Mouse (Mus musculus) hindbrain, postnatal 0 days (tissue): Measurements from ENCODE around the gene Gimap7. TPM values are rescaled to one million over a fixed set of nuclear protein-coding genes. Genes with fewer than 3 reads are reported as not detected.

Source experiments
- ATAC-seq: fragments of 200-750 bp; cut with Nextera tagmentation; 2 replicates; pipeline ENCODE4 v1.8.0; 2017; ENCODE audit warnings: mild to moderate bottlenecking, moderate TSS enrichment, moderate library complexity
- DNase-seq: peaks from one replicate; pipeline ENCODE4 v3.0.0-alpha.2; 2015; ENCODE audit warnings: low spot score
- H3K27ac ChIP-seq: fragments of 300-500 bp; sonication (generic); 2 replicates; pipeline ENCODE4 v1.5.1; 2014; ENCODE audit warnings: mild to moderate bottlenecking
- H3K27me3 ChIP-seq: fragments of 300-500 bp; sonication (generic); 2 replicates; pipeline ENCODE4 v1.6.1; 2014; ENCODE audit warnings: low read length, mixed read lengths; ENCODE audit not compliant: insufficient read depth
- H3K36me3 ChIP-seq: fragments of 300-500 bp; sonication (generic); 2 replicates; pipeline ENCODE4 v1.6.1; 2014; ENCODE audit warnings: low read length, mixed read lengths; ENCODE audit not compliant: insufficient read depth
- H3K4me1 ChIP-seq: fragments of 300-500 bp; sonication (generic); 2 replicates; pipeline ENCODE4 v1.6.1; 2014; ENCODE audit warnings: antibody characterized with exemption, low read length, mixed read lengths; ENCODE audit not compliant: insufficient read depth
- H3K4me2 ChIP-seq: fragments of 300-500 bp; sonication (generic); 2 replicates; pipeline ENCODE4 v1.6.1; 2014; ENCODE audit warnings: low read depth, mild to moderate bottlenecking, low read length, moderate library complexity, mixed read lengths
- H3K4me3 ChIP-seq: fragments of 300-500 bp; sonication (generic); 2 replicates; pipeline ENCODE4 v1.5.1; 2014; ENCODE audit warnings: low read length
- H3K9ac ChIP-seq: fragments of 300-500 bp; sonication (generic); replicated peaks from 2 replicates; pipeline ENCODE4 v1.6.1; 2014; ENCODE audit warnings: mild to moderate bottlenecking, low read length, moderate library complexity, mixed read lengths
- H3K9me3 ChIP-seq: fragments of 300-500 bp; sonication (generic); 2 replicates; pipeline ENCODE4 v1.6.1; 2016; ENCODE audit warnings: low read length, mixed read lengths
- CTCF ChIP-seq: IDR thresholded peaks from 2 replicates; pipeline ENCODE4 v1.5.1; 2016; ENCODE audit warnings: antibody characterized with exemption, control low read depth, low read depth
- WGBS: fragments of 180-500 bp; shearing (Covaris S2); extraction: QIAGEN DNeasy Blood & Tissue Kit; methylation state at CpG from one replicate; pipeline ENCODE4 v1.1.7; 2014; 5-methylcytosine and 5-hydroxymethylcytosine counted together
- polyA plus RNA-seq: library from polyadenylated mRNA; unstranded; fragments of >200 nt; fragmentation: Nextera tagmentation; extraction: Ambion mirVana; gene quantifications from 2 replicates; pipeline ENCODE4 v1.2.1, GENCODE M21; 2015
- total RNA-seq: library from RNA; depleted of rRNA; stranded (reverse); fragments of >200 nt; gene quantifications from 2 replicates; pipeline ENCODE4 v1.2.3, GENCODE M21; 2014

The Gimap7 gene
- total and polyA plus RNA-seq, 2 experiments from 2014 or later: not detected

GRCm38 (mm10) chr6:48684319-48684718, 34.1 kb upstream of the Gimap7 start, which contains the start of gene Gimap4:
TSS of gene Gimap4 (plus strand) at chr6:48684549.
- Histone ChIP-seq H3K9ac (no peak within 1 kb of the TSS), H3K27me3 (no peaks in the 10 kb centered on the region; the same call in 1 of the 2 replicates), H3K4me2 (no peak within 1 kb of the TSS), H3K36me3 (no peaks in the 10 kb centered on the region), H3K9me3 (no peaks in the 10 kb centered on the region), H3K27ac (no peak within 1 kb of the TSS), H3K4me3 (no peak within 1 kb of the TSS), H3K4me1 (no peaks in the 10 kb centered on the region)
- WGBS: 79% methylated on average over 5 of the region's 5 CpGs
- no peak for DNase-seq
- no peak for TF ChIP-seq CTCF
- no peak for ATAC-seq

- ATAC-seq: no peak
- WGBS: 57% methylated on average over 4 of the region's 4 CpGs
- H3K9ac ChIP-seq: no peak overlapping the region
- no peak overlapping the region for H3K4me3 ChIP-seq
- no peak for TF ChIP-seq CTCF
- H3K27me3 ChIP-seq: no peaks in the 10 kb centered on the region; the same call in 1 of the 2 replicates
- H3K4me1 ChIP-seq: no peaks in the 10 kb centered on the region
- no peak overlapping the region for H3K27ac ChIP-seq
- DNase-seq: no peak
- H3K36me3 ChIP-seq: no peaks in the 10 kb centered on the region
- no peaks in the 10 kb centered on the region for H3K9me3 ChIP-seq
- H3K4me2 ChIP-seq: no peak overlapping the region
These were observed 33.6 kb upstream of the Gimap7 start for GRCm38 (mm10) chr6:48684806-48685205.

- Histone ChIP-seq H3K27ac (no peak overlapping the region), H3K4me2 (no peak overlapping the region), H3K27me3 (no peaks in the 10 kb centered on the region; the same call in 1 of the 2 replicates), H3K9ac (no peak overlapping the region), H3K9me3 (no peaks in the 10 kb centered on the region), H3K36me3 (no peaks in the 10 kb centered on the region), H3K4me3 (no peak overlapping the region), H3K4me1 (no peaks in the 10 kb centered on the region)
- no peak for TF ChIP-seq CTCF
- DNase-seq: no peak
- 79% methylated on average over 2 of the region's 2 CpGs for WGBS
- no peak for ATAC-seq
These were observed 33.2 kb upstream of the Gimap7 start for GRCm38 (mm10) chr6:48685251-48685650.

- 80% methylated on average over 7 of the region's 7 CpGs for WGBS
- no peaks in the 10 kb centered on the region for H3K4me1 ChIP-seq
- TF ChIP-seq CTCF: no peak
- H3K36me3 ChIP-seq: no peaks in the 10 kb centered on the region
- H3K27ac ChIP-seq: no peak overlapping the region
- H3K27me3 ChIP-seq: no peaks in the 10 kb centered on the region; the same call in 1 of the 2 replicates
- H3K9ac ChIP-seq: no peak overlapping the region
- no peak overlapping the region for H3K4me2 ChIP-seq
- H3K9me3 ChIP-seq: no peaks in the 10 kb centered on the region
- ATAC-seq (no peak), DNase-seq (no peak)
- no peak overlapping the region for H3K4me3 ChIP-seq
These were observed 32.4 kb upstream of the Gimap7 start for GRCm38 (mm10) chr6:48685694-48686665.

- WGBS: 71% methylated on average over 2 of the region's 2 CpGs
- no peaks in the 10 kb centered on the region for H3K36me3 ChIP-seq
- no peak overlapping the region for H3K4me3 ChIP-seq
These were observed 31.3 kb upstream of the Gimap7 start for GRCm38 (mm10) chr6:48687077-48687476.

GRCm38 (mm10) chr6:48689320-48689719, 29.1 kb upstream of the Gimap7 start:
- no peak for TF ChIP-seq CTCF
- Histone ChIP-seq H3K9ac (no peak overlapping the region), H3K9me3 (no peaks in the 10 kb centered on the region), H3K27ac (no peak overlapping the region), H3K27me3 (no peaks in the 10 kb centered on the region; the same call in 1 of the 2 replicates), H3K4me2 (no peak overlapping the region), H3K36me3 (no peaks in the 10 kb centered on the region), H3K4me3 (no peak overlapping the region), H3K4me1 (no peaks in the 10 kb centered on the region)
- ATAC-seq (no peak), DNase-seq (no peak)
- WGBS: 94% methylated on average over 2 of the region's 2 CpGs

More at GRCm38 (mm10) chr6:48687077-48687476, 31.3 kb upstream of the Gimap7 start:
- no peaks in the 10 kb centered on the region for H3K9me3 ChIP-seq
- DNase-seq (no peak), ATAC-seq (no peak)
- no peak overlapping the region for H3K27ac ChIP-seq
- H3K4me1 ChIP-seq: no peaks in the 10 kb centered on the region
- no peak for TF ChIP-seq CTCF
- no peak overlapping the region for H3K9ac ChIP-seq
- no peaks in the 10 kb centered on the region; the same call in 1 of the 2 replicates for H3K27me3 ChIP-seq
- no peak overlapping the region for H3K4me2 ChIP-seq

GRCm38 (mm10) chr6:48692962-48693361, 25.5 kb upstream of the Gimap7 start:
- Histone ChIP-seq H3K9me3 (no peaks in the 10 kb centered on the region), H3K4me3 (no peak overlapping the region), H3K9ac (no peak overlapping the region), H3K36me3 (no peaks in the 10 kb centered on the region), H3K4me2 (no peak overlapping the region), H3K4me1 (no peaks in the 10 kb centered on the region), H3K27ac (no peak overlapping the region), H3K27me3 (no peaks in the 10 kb centered on the region)
- 88% methylated on average over 6 of the region's 6 CpGs for WGBS
- DNase-seq (no peak), ATAC-seq (no peak)
- TF ChIP-seq CTCF: no peak
